Mouse (Mus musculus) cortical plate, adult 2 months (tissue): Measurements from ENCODE around the gene Acot9. TPM values are rescaled to one million over a fixed set of nuclear protein-coding genes. Genes with fewer than 3 reads are reported as not detected.

Experiments used
- H3K27ac ChIP-seq: fragments of 200-500 bp; 2 replicates; pipeline ENCODE4 v1.5.1; 2012; ENCODE audit warnings: low read length, control low read depth, inconsistent platforms; ENCODE audit not compliant: insufficient read depth
- H3K4me1 ChIP-seq: fragments of 200-500 bp; 2 replicates; pipeline ENCODE4 v1.6.1; 2011; ENCODE audit warnings: low read length; ENCODE audit not compliant: control insufficient read depth, insufficient read depth
- H3K4me3 ChIP-seq: fragments of 200-500 bp; 2 replicates; pipeline ENCODE4 v1.5.1; 2011; ENCODE audit warnings: mild to moderate bottlenecking, low read length, control low read depth; ENCODE audit not compliant: insufficient read depth
- CTCF ChIP-seq: fragments of 200-500 bp; IDR thresholded peaks from 2 replicates; pipeline ENCODE4 v1.5.1; 2011; ENCODE audit warnings: mild to moderate bottlenecking, control low read depth, low read length; ENCODE audit not compliant: insufficient read depth; ENCODE audit errors: extremely low read depth
- POLR2A ChIP-seq: fragments of 200-500 bp; IDR thresholded peaks from 2 replicates; pipeline ENCODE4 v1.6.1; 2011; ENCODE audit warnings: mild to moderate bottlenecking, low read length, control low read depth; ENCODE audit not compliant: insufficient read depth; ENCODE audit errors: extremely low read depth
- polyA plus RNA-seq: library from polyadenylated mRNA; depleted of rRNA; stranded (reverse); fragments of >200 nt; gene quantifications from 2 replicates; pipeline ENCODE4 v1.2.3, GENCODE M21; 2012; rRNA removed

Gene Acot9
- polyA plus RNA-seq, 1 experiment: 18.0 TPM

GRCm38 (mm10) chrX:155306390-155306789 lies 44.1 kb downstream of the Acot9 start:
- no peak for TF ChIP-seq POLR2A
- no peak for TF ChIP-seq CTCF
- H3K27ac ChIP-seq: no peak overlapping the region
- no peak overlapping the region for H3K4me3 ChIP-seq
- H3K4me1 ChIP-seq: no peaks in the 10 kb centered on the region

GRCm38 (mm10) chrX:155318005-155318404 lies 55.8 kb downstream of the Acot9 start:
- H3K4me1 ChIP-seq: no peaks in the 10 kb centered on the region
- no peak overlapping the region for H3K27ac ChIP-seq
- TF ChIP-seq CTCF (peak; percentile 44; the same call in 1 of the 2 replicates), POLR2A (no peak)
- H3K4me3 ChIP-seq: no peak overlapping the region

GRCm38 (mm10) chrX:155337567-155337904 lies 75.3 kb downstream of the Acot9 start:
- Histone ChIP-seq H3K4me1 (0 out of 2 replicates have a peak, but pooled peaks cover 2% of the 10 kb centered on the region), H3K27ac (no peak overlapping the region), H3K4me3 (peak overlapping the region; percentile 86)
- TF ChIP-seq POLR2A: no peak
- TF ChIP-seq CTCF: no peak

GRCm38 (mm10) chrX:155337905-155338721 lies 75.9 kb downstream of the Acot9 start:
- TF ChIP-seq POLR2A (peak; percentile 59; the same call in 1 of the 2 replicates), CTCF (no peak)
- Histone ChIP-seq H3K4me1 (0 out of 2 replicates have a peak, but pooled peaks cover 2% of the 10 kb centered on the region), H3K27ac (peak overlapping the region; percentile 45; the same call in 1 of the 2 replicates), H3K4me3 (peak overlapping the region; percentile 86)

GRCm38 (mm10) chrX:155340654-155341053 lies 78.4 kb downstream of the Acot9 start, which contains the start of gene Prdx4:
TSS of gene Prdx4 (minus strand) at chrX:155340754.
- Histone ChIP-seq H3K4me1 (0 out of 2 replicates have a peak, but pooled peaks cover 2% of the 10 kb centered on the region), H3K4me3 (no peak within 1 kb of the TSS), H3K27ac (no peak within 1 kb of the TSS)
- no peak for TF ChIP-seq CTCF
- TF ChIP-seq POLR2A: no peak

- TF ChIP-seq POLR2A: no peak
- TF ChIP-seq CTCF: no peak
- no peaks in the 10 kb centered on the region for H3K4me1 ChIP-seq
- H3K4me3 ChIP-seq: no peak overlapping the region
- H3K27ac ChIP-seq: no peak overlapping the region
Measured at GRCm38 (mm10) chrX:155346249-155346648, 84.0 kb downstream of the Acot9 start.

Other genes starting within 250 kb of the Acot9 start
- gene Magea5, start 199.3 kb upstream of the Acot9 start, polyA plus RNA-seq: not detected in 2 replicates
- not detected in 2 replicates for gene Magea1, start 172.7 kb upstream of the Acot9 start, polyA plus RNA-seq
- not detected in 2 replicates for gene Magea2, start 168.8 kb upstream of the Acot9 start, polyA plus RNA-seq
- gene Cldn34b2, start 134.0 kb upstream of the Acot9 start, polyA plus RNA-seq: not detected in 2 replicates
- gene Sat1, start 46.0 kb upstream of the Acot9 start, polyA plus RNA-seq: 97.3 and 98.1 TPM in 2 replicates
- 30.8 and 35.8 TPM in 2 replicates for gene Prdx4, start 78.3 kb downstream of the Acot9 start, polyA plus RNA-seq